ENCODE assay signal across 11 mouse cellular contexts in the genomic region with DNA sequence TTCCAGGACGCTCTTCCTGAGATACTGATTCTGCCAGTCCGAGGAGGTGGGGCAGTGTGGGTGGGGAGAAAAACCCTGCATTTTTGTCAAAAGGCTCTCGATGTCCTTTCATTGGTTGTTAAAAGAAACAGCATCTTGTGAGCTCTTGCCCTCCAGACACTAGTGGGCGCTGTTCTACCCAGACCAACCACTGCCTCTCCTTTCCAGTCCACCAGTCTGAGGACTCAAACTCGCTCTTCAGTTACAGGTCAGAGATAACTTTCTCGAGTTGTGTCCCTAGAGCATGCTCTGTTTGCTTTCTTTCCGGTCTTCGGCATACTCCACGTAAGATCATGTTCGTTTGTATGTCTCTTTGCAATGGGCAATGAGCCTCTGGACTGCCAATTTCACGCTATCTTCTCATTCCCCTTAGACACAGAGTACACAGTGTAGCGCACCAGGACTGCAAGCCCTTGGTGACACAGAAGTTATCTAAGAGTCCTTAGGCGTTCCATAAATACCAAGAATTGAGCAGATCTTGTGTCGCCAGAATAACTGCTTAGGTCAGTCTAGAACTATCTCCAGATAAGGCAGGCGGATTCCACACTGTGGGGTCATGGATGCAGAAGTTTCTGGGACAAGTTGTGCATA.
A peak's percentile ranks its signal among the peaks of the same experiment; 100 is the strongest.
DNase-seq lines count a peak whose midpoint lies in the region; ATAC-seq and TF ChIP-seq lines count a peak whose summit lies in the region.
"Had no signal": no experiment of that assay in that cellular context is flagged by ENCODE, and none has a peak within 500 bp of the region (broad histone marks: within the 10 kb centered on the region; RNA-seq: fewer than 3 reads in every experiment).

No protein-coding gene starts in this region.

- peak; percentile 5 for DNase-seq in thymus, postnatal 0 days (ENCODE audit: low spot score)
- no peak for DNase-seq in thymus, adult 2 months
- DNase-seq in WW6 (ENCODE audit: low read depth, low spot score), result peak; percentile 34
- no peak for DNase-seq in ovary, postnatal 10 days (ENCODE audit: low spot score)
- no peak for DNase-seq in kidney, adult 18-20 months
- DNase-seq: gastrocnemius, postnatal 36 days; left cerebral cortex, postnatal 4 days; right cerebral cortex, adult 18-20 months had no signal

- no peaks in the 10 kb centered on the region for H3K27me3 ChIP-seq in intestine, postnatal 0 days (replicated peaks; ENCODE audit: control insufficient read depth, insufficient read depth, low read length)
- no peaks in the 10 kb centered on the region for H3K27me3 ChIP-seq in intestine, embryonic 15.5 days (replicated peaks)
- no peaks in the 10 kb centered on the region for H3K27me3 ChIP-seq in thymus, adult 2 months (ENCODE audit: control insufficient read depth, insufficient read depth, low read length)
- H3K27me3 ChIP-seq in small intestine, adult 2 months (ENCODE audit: control insufficient read depth, insufficient read depth, low read length), result no peaks in the 10 kb centered on the region

- H3K4me3 ChIP-seq in intestine, postnatal 0 days (ENCODE audit: low read depth, low read length), result no peak overlapping the region
- no peak overlapping the region for H3K4me3 ChIP-seq in intestine, embryonic 15.5 days (replicated peaks)
- H3K4me3 ChIP-seq in thymus, adult 2 months (ENCODE audit: control insufficient read depth, insufficient read depth, low read length), result no peak overlapping the region
- no peak overlapping the region for H3K4me3 ChIP-seq in small intestine, adult 2 months (ENCODE audit: low read depth, low read length)

- no peaks in the 10 kb centered on the region for H3K9me3 ChIP-seq in intestine, postnatal 0 days (ENCODE audit: control insufficient read depth)
- H3K9me3 ChIP-seq in intestine, embryonic 15.5 days, result no peaks in the 10 kb centered on the region

- H3K27ac ChIP-seq in intestine, postnatal 0 days (ENCODE audit: low read depth, low read length), result no peak overlapping the region
- no peak overlapping the region for H3K27ac ChIP-seq in intestine, embryonic 15.5 days
- H3K27ac ChIP-seq in thymus, adult 2 months (ENCODE audit: control insufficient read depth, insufficient read depth, low read length), result no peak overlapping the region
- H3K27ac ChIP-seq in small intestine, adult 2 months (ENCODE audit: insufficient read depth, low read depth, low read length), result no peak overlapping the region

- no peak for TF ChIP-seq POLR2A in thymus, adult 2 months (IDR thresholded peaks at IDR 0.05; ENCODE audit: control insufficient read depth, extremely low read depth, insufficient read depth, low read length, poor library complexity)
- no peak for TF ChIP-seq POLR2A in small intestine, adult 2 months (IDR thresholded peaks at IDR 0.05; ENCODE audit: low read depth, low read length)

- H3K36me3 ChIP-seq in intestine, postnatal 0 days (ENCODE audit: control insufficient read depth, insufficient read depth), result no peaks in the 10 kb centered on the region
- H3K36me3 ChIP-seq in intestine, embryonic 15.5 days, result no peaks in the 10 kb centered on the region
- no peaks in the 10 kb centered on the region for H3K36me3 ChIP-seq in thymus, adult 2 months (ENCODE audit: control insufficient read depth, insufficient read depth, low read length)
- H3K36me3 ChIP-seq in small intestine, adult 2 months (ENCODE audit: control insufficient read depth, insufficient read depth, low read length), result no peaks in the 10 kb centered on the region

- 78% methylated on average over 15 of the region's 15 CpGs for WGBS in intestine, postnatal 0 days
- 78% methylated on average over 15 of the region's 15 CpGs for WGBS in intestine, embryonic 15.5 days
- 91% methylated on average over 15 of the region's 15 CpGs for WGBS in thymus, adult 2 months
- WGBS in small intestine, adult 2 months, result 77% methylated on average over 15 of the region's 15 CpGs

- H3K4me2 ChIP-seq in intestine, postnatal 0 days (replicated peaks; ENCODE audit: low read depth), result no peak overlapping the region
- no peak overlapping the region for H3K4me2 ChIP-seq in intestine, embryonic 15.5 days (replicated peaks)

- TF ChIP-seq CTCF in intestine, postnatal 0 days (IDR thresholded peaks at IDR 0.05; ENCODE audit: low read depth), result peak; percentile 56
- no peak for TF ChIP-seq CTCF in thymus, adult 2 months (IDR thresholded peaks at IDR 0.05; ENCODE audit: borderline replicate concordance, control insufficient read depth, extremely low read depth, insufficient read depth, low read length, poor library complexity)
- TF ChIP-seq CTCF in small intestine, adult 2 months (IDR thresholded peaks at IDR 0.05; ENCODE audit: extremely low read depth, insufficient read length, insufficient replicate concordance, low read depth, low read length), result peak; percentile 31; the same call in 1 of the 2 replicates

- H3K9ac ChIP-seq in intestine, postnatal 0 days (ENCODE audit: low read depth, low read length), result no peak overlapping the region
- H3K9ac ChIP-seq in intestine, embryonic 15.5 days, result no peak overlapping the region

- ATAC-seq in intestine, postnatal 0 days, result no peak
- no peak for ATAC-seq in intestine, embryonic 15.5 days

- no peaks in the 10 kb centered on the region for H3K4me1 ChIP-seq in intestine, postnatal 0 days (replicated peaks; ENCODE audit: control insufficient read depth, insufficient read depth, low read length)
- H3K4me1 ChIP-seq in intestine, embryonic 15.5 days (replicated peaks), result no peaks in the 10 kb centered on the region
- H3K4me1 ChIP-seq in thymus, adult 2 months (replicated peaks; ENCODE audit: control insufficient read depth, insufficient read depth, low read length), result no peaks in the 10 kb centered on the region
- 0 out of 2 replicates have a peak, but pooled peaks cover 2% of the 10 kb centered on the region for H3K4me1 ChIP-seq in small intestine, adult 2 months (ENCODE audit: control insufficient read depth, insufficient read depth, insufficient read length, low read length)

Comparison
In these comparisons a context has a peak if more than half of its experiments do, and no peak if none do; other contexts are left out.
1. DNase-seq: peak in thymus, postnatal 0 days (single experiment) and WW6 (single experiment); none in thymus, adult 2 months (single experiment), ovary, postnatal 10 days (single experiment) and kidney, adult 18-20 months (single experiment).